Mouse (Mus musculus) ES-E14 (cell line): ENCODE data around the gene Rnf212. TPM values are rescaled to one million over a fixed set of nuclear protein-coding genes. Genes with fewer than 3 reads are reported as not detected.

Source experiments
- DNase-seq: peaks from one replicate; pipeline ENCODE4 v3.0.0-alpha.2; 2013; ENCODE audit warnings: low read depth, low spot score
- H3K27ac ChIP-seq: 2 replicates; pipeline ENCODE4 v1.5.1; 2012; ENCODE audit warnings: low read depth, mild to moderate bottlenecking, low read length, moderate library complexity, mixed read lengths; ENCODE audit not compliant: poor library complexity, insufficient read depth, severe bottlenecking
- H3K36me3 ChIP-seq: 2 replicates; pipeline ENCODE4 v1.6.1; 2012; ENCODE audit warnings: mild to moderate bottlenecking, low read length, moderate library complexity, mixed read lengths; ENCODE audit not compliant: control insufficient read depth, poor library complexity, insufficient read depth, severe bottlenecking
- H3K4me1 ChIP-seq, 2 experiments: fragments of 150-350 bp in 1 of 2; sonication (generic) in 1 of 2; 2 replicates each; pipeline ENCODE4 v1.6.1; 2012; ENCODE audit warnings: low read length in 2 of 2, mild to moderate bottlenecking in 1 of 2, mixed read lengths in 1 of 2; ENCODE audit not compliant: control insufficient read depth in 2 of 2, insufficient read depth in 2 of 2, poor library complexity in 1 of 2
- H3K4me3 ChIP-seq, 2 experiments: fragments of 150-350 bp in 1 of 2; sonication (generic) in 1 of 2; 2 replicates each; pipeline ENCODE4 v1.5.1; 2012; ENCODE audit warnings: low read length in 2 of 2, low read depth in 1 of 2, mild to moderate bottlenecking in 1 of 2, mixed read lengths in 1 of 2; ENCODE audit not compliant: insufficient read depth in 1 of 2, poor library complexity in 1 of 2, severe bottlenecking in 1 of 2
- H3K9ac ChIP-seq: 2 replicates; pipeline ENCODE4 v1.6.1; 2012; ENCODE audit warnings: low read depth, mild to moderate bottlenecking, low read length, mixed read lengths; ENCODE audit not compliant: poor library complexity, insufficient read depth, severe bottlenecking
- H3K9me3 ChIP-seq: fragments of 150-350 bp; sonication (generic); 2 replicates; pipeline ENCODE4 v1.6.1; 2012; ENCODE audit warnings: low read depth, mild to moderate bottlenecking, low read length; ENCODE audit not compliant: control insufficient read depth, insufficient read depth
- CHD2 ChIP-seq: IDR thresholded peaks from 2 replicates; pipeline ENCODE4 v1.6.1; 2014; ENCODE audit warnings: mild to moderate bottlenecking, low read depth, low read length, inconsistent platforms
- HCFC1 ChIP-seq: IDR thresholded peaks from 2 replicates; pipeline ENCODE4 v1.6.1; 2012; ENCODE audit warnings: low read length, inconsistent platforms, borderline replicate concordance; ENCODE audit not compliant: insufficient read depth
- MAFK ChIP-seq: IDR thresholded peaks from 2 replicates; pipeline ENCODE4 v1.6.1; 2014; ENCODE audit warnings: mild to moderate bottlenecking, low read depth, low read length, inconsistent platforms; ENCODE audit not compliant: insufficient read depth
- ZC3H11A ChIP-seq: IDR thresholded peaks from 2 replicates; pipeline ENCODE4 v1.6.1; 2012; ENCODE audit warnings: low read depth, mild to moderate bottlenecking, inconsistent platforms, low read length, borderline replicate concordance
- ZNF384 ChIP-seq: IDR thresholded peaks from 2 replicates; pipeline ENCODE4 v1.6.1; 2012; ENCODE audit warnings: low read depth, low read length, inconsistent platforms
- in situ Hi-C, 2 experiments: fragments of 600-800 bp; cut with MboI; formaldehyde crosslinking; loops; one replicate each; pipeline ENCODE4 v1.15.1; 2025; ENCODE audit warnings: low sequenced_read_pairs in 2 of 2, inconsistent platforms in 1 of 2; ENCODE audit not compliant: unreplicated experiment in 2 of 2
- total RNA-seq: library from RNA; depleted of rRNA; stranded (reverse); fragments of 300-350 nt; gene quantifications from 2 replicates; pipeline ENCODE4 v1.2.3, GENCODE M21; 2012

Rnf212 gene
- total RNA-seq, 1 experiment: 0.31 TPM

DNA sequence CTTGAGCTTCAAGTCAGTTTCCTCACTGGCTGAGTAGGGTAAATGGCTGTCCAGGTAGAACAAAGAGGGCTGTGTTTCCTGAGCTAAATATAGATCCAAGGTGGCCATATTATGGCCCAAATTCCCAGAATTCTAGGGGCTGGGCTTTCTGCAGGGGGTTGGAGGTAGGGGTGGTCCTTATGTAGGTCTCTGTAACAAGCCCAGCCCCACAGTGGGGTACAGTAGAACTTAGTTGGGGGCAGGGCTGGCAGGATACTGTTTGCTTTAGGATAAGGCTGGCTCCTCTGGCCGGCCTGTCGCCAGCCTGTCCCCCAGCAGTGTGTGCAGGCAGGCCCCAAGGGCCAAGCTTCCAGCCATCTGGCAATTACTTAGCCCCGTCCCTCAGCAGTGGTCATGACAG lies 74.4 kb downstream of the Rnf212 start:
- in situ Hi-C loops: no loop called here
- H3K4me3 ChIP-seq: no peak overlapping the region
- TF ChIP-seq MAFK: no peak
- no peak for TF ChIP-seq ZNF384
- TF ChIP-seq HCFC1: no peak
- no peak for TF ChIP-seq CHD2
- TF ChIP-seq ZC3H11A: no peak
- no peak overlapping the region for H3K27ac ChIP-seq
- no peaks in the 10 kb centered on the region for H3K9me3 ChIP-seq
- peaks cover 6% of the 10 kb centered on the region; the same call in 1 of the 2 replicates for H3K36me3 ChIP-seq
- DNase-seq: no peak
- no peak overlapping the region for H3K9ac ChIP-seq
- no peaks in the 10 kb centered on the region for H3K4me1 ChIP-seq

DNA sequence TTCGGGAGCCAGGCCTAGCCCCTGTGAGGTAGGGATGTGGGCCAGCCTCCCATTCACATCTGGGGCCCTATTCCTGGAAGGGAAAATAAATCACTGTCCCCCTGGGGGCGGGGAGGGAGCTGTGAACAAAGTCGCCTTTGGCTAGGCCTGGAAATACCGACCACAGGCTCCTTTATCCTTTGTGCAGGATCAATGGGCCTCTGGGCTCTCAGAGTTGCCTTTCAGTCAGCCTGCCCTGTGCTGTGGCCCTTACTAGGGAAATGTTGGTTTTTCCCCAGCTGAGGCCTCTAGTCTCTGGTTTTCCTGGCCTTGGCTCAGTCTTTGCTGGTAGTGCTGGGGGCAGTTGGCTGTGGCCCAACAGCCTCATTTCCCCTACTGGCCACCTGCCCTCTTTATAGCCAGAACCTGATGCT lies 77.4 kb downstream of the Rnf212 start:
- H3K27ac ChIP-seq: no peak overlapping the region
- TF ChIP-seq HCFC1 (no peak), ZC3H11A (no peak)
- in situ Hi-C loops: no loop called here
- H3K4me1 ChIP-seq: peaks cover 0 to 2% of the 10 kb centered on the region in 2 experiments; a peak in 1 of 4 replicates
- H3K9me3 ChIP-seq: no peaks in the 10 kb centered on the region
- H3K4me3 ChIP-seq: no peak overlapping the region
- no peak overlapping the region for H3K9ac ChIP-seq
- no peak for DNase-seq
- H3K36me3 ChIP-seq: no peaks in the 10 kb centered on the region

DNA sequence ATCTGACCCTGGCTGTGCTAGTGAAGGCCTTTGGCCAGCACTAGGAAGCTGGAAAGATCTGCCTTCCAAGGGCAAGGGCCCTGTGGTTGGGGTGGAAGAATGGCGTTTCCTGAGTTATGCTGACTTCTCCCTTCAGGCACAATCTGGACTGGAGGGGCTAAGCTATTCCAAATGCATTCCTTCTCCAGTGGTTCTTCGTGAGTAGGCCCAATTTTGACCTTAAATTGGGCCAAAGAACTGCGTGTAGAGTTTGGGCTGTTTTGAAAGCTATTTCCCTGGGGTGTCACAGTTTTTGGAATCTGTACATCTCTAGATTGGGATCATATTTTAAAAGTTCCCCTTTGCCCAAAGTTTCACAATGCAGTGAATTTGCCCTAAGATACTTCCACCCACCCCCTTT lies 78.2 kb downstream of the Rnf212 start:
- H3K4me1 ChIP-seq: peaks cover 0 to 4% of the 10 kb centered on the region in 2 experiments; a peak in 1 of 4 replicates

DNA sequence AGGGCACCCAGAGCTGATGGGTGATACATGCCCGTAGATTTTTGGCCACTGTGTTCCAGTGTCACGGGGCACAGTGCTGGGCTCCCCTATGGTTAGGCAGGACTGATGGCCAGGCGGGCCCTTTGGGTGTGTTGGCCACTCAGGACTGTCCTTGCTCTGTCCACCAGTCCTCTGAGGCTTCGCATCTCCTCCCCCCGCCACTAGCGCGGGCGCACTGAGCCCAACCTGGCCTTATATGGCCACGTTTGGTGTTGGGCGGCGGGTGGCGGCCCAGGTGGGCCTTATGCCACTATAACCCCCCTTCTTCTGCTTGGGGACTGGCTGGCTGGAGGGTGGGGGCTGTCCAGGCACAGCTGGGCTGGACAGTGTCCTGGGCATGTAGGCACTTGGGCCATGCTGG lies 78.9 kb downstream of the Rnf212 start:
- in situ Hi-C loops: no loop called here
- Histone ChIP-seq H3K4me3 (peak overlapping the region; percentile 17 to 44; a peak in 1 of 4 replicates), H3K27ac (no peak overlapping the region), H3K4me1 (peaks cover 0 to 4% of the 10 kb centered on the region in 2 experiments; a peak in 1 of 4 replicates), H3K9me3 (no peaks in the 10 kb centered on the region), H3K36me3 (no peaks in the 10 kb centered on the region), H3K9ac (no peak overlapping the region)
- no peak for TF ChIP-seq CHD2
- TF ChIP-seq MAFK: no peak
- no peak for TF ChIP-seq HCFC1
- TF ChIP-seq ZC3H11A: no peak
- DNase-seq: no peak

More for the DNA sequence above, 78.2 kb downstream of the Rnf212 start:
- H3K27ac ChIP-seq: no peak overlapping the region
- TF ChIP-seq ZNF384 (no peak), ZC3H11A (no peak), MAFK (no peak), CHD2 (no peak), HCFC1 (no peak)
- no peaks in the 10 kb centered on the region for H3K9me3 ChIP-seq
- no peak for DNase-seq
- no peak overlapping the region for H3K9ac ChIP-seq
- no peak overlapping the region for H3K4me3 ChIP-seq
- in situ Hi-C loops: no loop called here
- H3K36me3 ChIP-seq: no peaks in the 10 kb centered on the region

DNA sequence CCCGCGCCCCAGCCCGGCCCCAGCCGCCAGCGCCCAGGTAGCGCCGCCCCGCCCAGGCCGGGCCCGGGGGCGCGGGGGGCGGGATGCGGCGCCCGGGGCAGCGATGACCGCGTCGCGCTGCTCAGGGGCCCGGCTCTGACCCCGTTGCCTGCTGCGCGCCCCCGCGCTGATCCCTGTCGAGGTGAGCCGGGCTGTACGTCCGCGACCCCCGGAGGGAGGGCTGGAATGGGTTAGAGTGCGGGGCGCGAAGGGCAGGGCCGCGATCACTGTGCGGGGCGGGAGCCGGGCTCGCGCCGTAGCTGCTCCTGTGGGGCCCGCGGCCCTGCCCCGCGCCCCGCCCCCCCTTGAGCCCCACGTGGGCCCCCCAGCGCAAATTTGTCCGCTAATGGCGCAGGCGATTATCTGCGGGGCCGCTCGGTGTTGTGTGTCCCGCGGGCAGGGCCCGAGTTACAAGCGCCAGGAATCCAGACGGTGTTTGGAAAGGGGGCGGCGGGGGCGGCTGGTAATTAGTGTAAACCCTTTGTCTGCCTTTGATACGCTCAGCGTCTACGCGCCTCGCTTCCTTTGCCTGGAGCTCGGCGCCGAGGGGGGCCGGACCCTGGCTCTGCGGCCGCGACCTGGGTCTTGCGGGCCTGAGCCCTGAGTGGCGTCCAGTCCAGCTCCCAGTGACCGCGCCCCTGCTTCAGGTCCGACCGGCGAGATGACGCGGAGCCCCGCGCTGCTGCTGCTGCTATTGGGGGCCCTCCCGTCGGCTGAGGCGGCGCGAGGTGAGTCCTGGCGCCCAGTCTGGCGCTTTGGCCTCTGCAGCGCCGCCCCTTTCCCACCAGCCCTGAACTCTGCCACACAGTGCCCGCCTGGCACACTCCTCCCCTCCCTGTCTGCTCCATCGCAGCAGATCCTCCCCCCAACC lies 80.2 kb downstream of the Rnf212 start:
- no peak for TF ChIP-seq ZC3H11A
- no peak for TF ChIP-seq HCFC1
- TF ChIP-seq MAFK: no peak
- DNase-seq: no peak
- no peaks in the 10 kb centered on the region for H3K36me3 ChIP-seq
- peaks cover 0 to 4% of the 10 kb centered on the region in 2 experiments; a peak in 1 of 4 replicates for H3K4me1 ChIP-seq
- H3K4me3 ChIP-seq: peak overlapping the region; percentile 66 to 93
- no peaks in the 10 kb centered on the region for H3K9me3 ChIP-seq
- no peak overlapping the region for H3K27ac ChIP-seq
- in situ Hi-C loops: no loop called here
- peak overlapping the region; percentile 87 for H3K9ac ChIP-seq
